Mouse (Mus musculus): ENCODE measurements around the gene Acvr1. TPM values are rescaled to one million over a fixed set of nuclear protein-coding genes. Genes with fewer than 3 reads are reported as not detected.

The Acvr1 gene
- polyA plus RNA-seq, 1 experiment from 2014 or later: 8.7 TPM

- no peaks in the 10 kb centered on the region for H3K9me3 ChIP-seq
- peak overlapping the region; percentile 55 for H3K27ac ChIP-seq
- 0 out of 2 replicates have a peak, but pooled peaks cover 4% of the 10 kb centered on the region for H3K36me3 ChIP-seq
- WGBS: 44% methylated on average over 15 of the region's 15 CpGs
- H3K4me2 ChIP-seq: no peak overlapping the region
- no peak overlapping the region for H3K9ac ChIP-seq
- peaks cover 27% of the 10 kb centered on the region for H3K4me1 ChIP-seq
- H3K27me3 ChIP-seq: no peaks in the 10 kb centered on the region
- ATAC-seq (ENCODE audit: insufficient number of reproducible peaks, low FRiP score, low TSS enrichment, low read depth): no peak
- no peak overlapping the region for H3K4me3 ChIP-seq
Observed at GRCm38 (mm10) chr2:58516000-58516399, 51.0 kb downstream of the Acvr1 start.

- Histone ChIP-seq H3K36me3 (0 out of 2 replicates have a peak, but pooled peaks cover 4% of the 10 kb centered on the region), H3K9ac (no peak overlapping the region), H3K27ac (no peak overlapping the region)
Observed at GRCm38 (mm10) chr2:58514489-58514888, 52.5 kb downstream of the Acvr1 start.

GRCm38 (mm10) chr2:58513212-58513611, 53.7 kb downstream of the Acvr1 start:
- no peak overlapping the region for H3K27ac ChIP-seq
- H3K9ac ChIP-seq: no peak overlapping the region
- H3K27me3 ChIP-seq: no peaks in the 10 kb centered on the region
- H3K4me1 ChIP-seq: peaks cover 27% of the 10 kb centered on the region
- no peak overlapping the region for H3K4me3 ChIP-seq
- no peak for ATAC-seq (ENCODE audit: insufficient number of reproducible peaks, low FRiP score, low TSS enrichment, low read depth)
- no peaks in the 10 kb centered on the region for H3K9me3 ChIP-seq
- WGBS: 71% methylated on average over 3 of the region's 3 CpGs
- H3K4me2 ChIP-seq: no peak overlapping the region
- H3K36me3 ChIP-seq: 0 out of 2 replicates have a peak, but pooled peaks cover 4% of the 10 kb centered on the region

More at GRCm38 (mm10) chr2:58514489-58514888, 52.5 kb downstream of the Acvr1 start:
- Histone ChIP-seq H3K4me3 (no peak overlapping the region), H3K27me3 (no peaks in the 10 kb centered on the region), H3K9me3 (no peaks in the 10 kb centered on the region), H3K4me1 (peaks cover 27% of the 10 kb centered on the region), H3K4me2 (no peak overlapping the region)
- ATAC-seq (ENCODE audit: insufficient number of reproducible peaks, low FRiP score, low TSS enrichment, low read depth): no peak
- WGBS: 91% methylated on average over 11 of the region's 11 CpGs

- Histone ChIP-seq H3K4me2 (no peak overlapping the region), H3K4me1 (peaks cover 14% of the 10 kb centered on the region; the same call in 1 of the 2 replicates), H3K36me3 (0 out of 2 replicates have a peak, but pooled peaks cover 4% of the 10 kb centered on the region), H3K4me3 (no peak overlapping the region), H3K27ac (no peak overlapping the region), H3K9me3 (no peaks in the 10 kb centered on the region), H3K27me3 (no peaks in the 10 kb centered on the region), H3K9ac (no peak overlapping the region)
- WGBS: 68% methylated on average over 8 of the region's 8 CpGs
- no peak for ATAC-seq (ENCODE audit: insufficient number of reproducible peaks, low FRiP score, low TSS enrichment, low read depth)
Observed at GRCm38 (mm10) chr2:58510192-58510591, 56.8 kb downstream of the Acvr1 start.

- ATAC-seq (ENCODE audit: insufficient number of reproducible peaks, low FRiP score, low TSS enrichment, low read depth): no peak
- Histone ChIP-seq H3K4me3 (no peak overlapping the region), H3K9ac (no peak overlapping the region), H3K4me2 (no peak overlapping the region), H3K4me1 (0 out of 2 replicates have a peak, but pooled peaks cover 3% of the 10 kb centered on the region), H3K27me3 (no peaks in the 10 kb centered on the region), H3K36me3 (no peaks in the 10 kb centered on the region), H3K27ac (no peak overlapping the region), H3K9me3 (no peaks in the 10 kb centered on the region)
- WGBS: 83% methylated on average over 9 of the region's 9 CpGs
Observed at GRCm38 (mm10) chr2:58505306-58506090, 61.5 kb downstream of the Acvr1 start.

- no peak for ATAC-seq (ENCODE audit: insufficient number of reproducible peaks, low FRiP score, low TSS enrichment, low read depth)
- no peak overlapping the region for H3K9ac ChIP-seq
- no peaks in the 10 kb centered on the region for H3K36me3 ChIP-seq
- no peak overlapping the region for H3K4me3 ChIP-seq
- WGBS: 53% methylated on average over 8 of the region's 8 CpGs
- peaks cover 7% of the 10 kb centered on the region; the same call in 1 of the 2 replicates for H3K4me1 ChIP-seq
- no peaks in the 10 kb centered on the region for H3K9me3 ChIP-seq
- H3K4me2 ChIP-seq: no peak overlapping the region
- no peaks in the 10 kb centered on the region for H3K27me3 ChIP-seq
- no peak overlapping the region for H3K27ac ChIP-seq
Observed at GRCm38 (mm10) chr2:58496647-58497410, 70.1 kb downstream of the Acvr1 start.

GRCm38 (mm10) chr2:58495271-58495670, 71.7 kb downstream of the Acvr1 start:
- no peak overlapping the region for H3K4me2 ChIP-seq
- no peak overlapping the region for H3K9ac ChIP-seq
- H3K4me1 ChIP-seq: peaks cover 7% of the 10 kb centered on the region; the same call in 1 of the 2 replicates
- no peaks in the 10 kb centered on the region for H3K36me3 ChIP-seq
- ATAC-seq (ENCODE audit: insufficient number of reproducible peaks, low FRiP score, low TSS enrichment, low read depth): no peak
- WGBS: 91% methylated on average over 3 of the region's 3 CpGs
- no peaks in the 10 kb centered on the region for H3K27me3 ChIP-seq
- no peak overlapping the region for H3K4me3 ChIP-seq
- H3K9me3 ChIP-seq: no peaks in the 10 kb centered on the region
- no peak overlapping the region for H3K27ac ChIP-seq

- H3K27ac ChIP-seq: no peak overlapping the region
- no peaks in the 10 kb centered on the region for H3K9me3 ChIP-seq
- whole genome bisulfite sequencing: 80% methylated on average over 18 of the region's 18 CpGs
- no peak overlapping the region for H3K9ac ChIP-seq
- H3K4me2 ChIP-seq: no peak overlapping the region
- H3K27me3 ChIP-seq: no peaks in the 10 kb centered on the region
- no peak for ATAC-seq (ENCODE audit: insufficient number of reproducible peaks, low FRiP score, low TSS enrichment, low read depth)
- H3K36me3 ChIP-seq: no peaks in the 10 kb centered on the region
- no peak overlapping the region for H3K4me3 ChIP-seq
- peaks cover 7% of the 10 kb centered on the region; the same call in 1 of the 2 replicates for H3K4me1 ChIP-seq
Observed at GRCm38 (mm10) chr2:58493685-58494635, 73.0 kb downstream of the Acvr1 start.

GRCm38 (mm10) chr2:58489275-58489674, 77.7 kb downstream of the Acvr1 start:
- ATAC-seq (ENCODE audit: insufficient number of reproducible peaks, low FRiP score, low TSS enrichment, low read depth): no peak
- no peaks in the 10 kb centered on the region for H3K9me3 ChIP-seq
- H3K9ac ChIP-seq: no peak overlapping the region
- H3K36me3 ChIP-seq: no peaks in the 10 kb centered on the region
- H3K4me1 ChIP-seq: peaks cover 34% of the 10 kb centered on the region
- H3K4me3 ChIP-seq: no peak overlapping the region
- no peak overlapping the region for H3K27ac ChIP-seq
- no peak overlapping the region for H3K4me2 ChIP-seq
- no peaks in the 10 kb centered on the region for H3K27me3 ChIP-seq
- WGBS: 86% methylated on average over 9 of the region's 9 CpGs

GRCm38 (mm10) chr2:58488404-58488803, 78.6 kb downstream of the Acvr1 start:
- no peaks in the 10 kb centered on the region for H3K9me3 ChIP-seq
- H3K9ac ChIP-seq: no peak overlapping the region
- H3K4me2 ChIP-seq: no peak overlapping the region
- no peak overlapping the region for H3K27ac ChIP-seq
- peaks cover 39% of the 10 kb centered on the region for H3K4me1 ChIP-seq
- WGBS: 90% methylated on average over 8 of the region's 8 CpGs
- no peaks in the 10 kb centered on the region for H3K27me3 ChIP-seq
- no peak for ATAC-seq (ENCODE audit: insufficient number of reproducible peaks, low FRiP score, low TSS enrichment, low read depth)
- H3K36me3 ChIP-seq: no peaks in the 10 kb centered on the region
- H3K4me3 ChIP-seq: no peak overlapping the region

- H3K4me3 ChIP-seq: no peak overlapping the region
- H3K9ac ChIP-seq: no peak overlapping the region
- H3K36me3 ChIP-seq: no peaks in the 10 kb centered on the region
- H3K4me1 ChIP-seq: peaks cover 39% of the 10 kb centered on the region
- 33% methylated on average over 3 of the region's 3 CpGs for WGBS
- no peaks in the 10 kb centered on the region for H3K27me3 ChIP-seq
- no peak overlapping the region for H3K4me2 ChIP-seq
- ATAC-seq (ENCODE audit: insufficient number of reproducible peaks, low FRiP score, low TSS enrichment, low read depth): no peak
- H3K9me3 ChIP-seq: no peaks in the 10 kb centered on the region
- H3K27ac ChIP-seq: 0 out of 2 replicates have a peak overlapping the region, but pooled peaks have one; percentile 17
Observed at GRCm38 (mm10) chr2:58487279-58487560, 79.7 kb downstream of the Acvr1 start.
